Mouse (Mus musculus) cerebellum, adult 9-11 months (tissue): ENCODE data around the gene Ptges.

Experiments
- DNase-seq: peaks from one replicate; pipeline ENCODE4 v3.0.0; 2022

Ptges gene

DNA sequence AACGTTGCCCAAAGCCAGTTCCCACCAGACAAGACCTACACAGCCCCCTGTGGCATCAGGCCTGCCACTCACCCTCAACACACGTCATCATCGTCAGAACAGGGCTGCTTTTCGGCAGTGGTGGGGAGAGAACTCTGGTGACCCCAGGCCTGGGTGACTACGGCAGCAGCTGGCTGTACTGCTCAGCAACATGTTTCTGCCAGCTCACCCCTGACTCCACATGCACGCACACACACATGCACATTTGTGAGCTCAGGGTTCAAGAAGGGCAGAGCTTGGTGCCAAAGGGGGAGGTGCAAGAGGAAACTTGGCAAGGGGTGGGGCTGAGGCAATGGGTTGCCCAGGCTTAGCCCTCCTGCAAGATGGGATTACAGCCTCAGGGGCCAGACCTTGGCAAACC, 32.4 kb downstream of the Ptges start:
- no peak for DNase-seq

DNA sequence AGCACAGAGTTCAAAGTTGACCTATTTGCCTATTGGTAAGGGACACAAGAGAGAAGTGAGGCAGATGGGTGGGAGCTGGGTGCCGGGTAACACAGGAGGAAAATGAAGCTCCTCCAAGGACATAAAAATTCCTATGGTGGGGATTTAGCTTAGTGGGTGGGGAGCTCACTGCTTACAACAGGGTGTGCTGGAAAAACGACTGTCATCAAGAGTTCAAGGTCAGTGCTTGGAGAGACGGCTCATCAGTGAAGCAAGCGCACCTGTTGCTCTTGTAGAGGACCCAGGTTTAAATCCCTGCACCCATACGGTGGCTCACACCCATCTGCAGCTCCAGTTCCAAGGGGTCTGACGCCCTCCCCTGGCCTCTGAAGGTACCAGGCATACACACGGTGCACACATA, 35.7 kb downstream of the Ptges start:
- DNase-seq: no peak

DNA sequence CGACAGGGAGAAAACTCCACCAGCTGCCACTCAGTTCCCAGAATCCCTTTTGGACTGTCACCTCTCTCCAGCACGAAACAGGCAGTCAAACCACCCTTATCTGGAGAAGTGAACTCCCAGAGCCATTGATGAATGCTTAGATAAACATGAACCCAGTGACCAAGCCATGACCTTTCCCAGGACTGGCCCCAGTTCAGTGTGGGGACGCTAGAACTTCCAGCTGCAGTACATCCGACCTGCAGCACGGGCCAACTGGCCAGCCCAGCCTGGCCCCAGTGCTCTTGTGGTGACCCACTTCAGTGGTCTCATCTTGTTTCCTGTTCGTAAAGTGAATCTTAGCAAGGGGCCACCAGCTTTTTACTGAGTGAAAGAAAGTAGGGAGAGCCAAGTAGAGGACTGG, 36.3 kb downstream of the Ptges start:
- DNase-seq: no peak

DNA sequence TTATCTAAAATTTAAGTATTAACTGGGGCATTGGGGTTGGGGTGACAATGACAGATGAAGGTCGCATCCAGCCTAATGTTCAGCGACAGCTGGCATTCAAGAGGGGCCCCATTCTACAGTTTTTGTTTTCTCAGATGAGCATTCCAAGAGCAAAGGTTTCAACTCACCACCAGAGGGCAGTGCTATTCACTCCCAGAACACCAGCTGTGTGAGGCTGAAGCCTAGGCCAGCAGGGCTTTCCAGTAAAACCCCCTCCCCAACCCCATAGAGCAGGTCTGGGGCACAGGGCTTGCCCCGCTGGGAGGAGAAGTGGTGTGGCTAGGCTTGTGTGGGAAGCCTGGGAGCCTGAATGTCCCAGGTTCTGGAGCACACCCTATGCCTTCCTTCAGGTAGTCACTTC, 38.7 kb downstream of the Ptges start:
- DNase-seq: peak; percentile 20

DNA sequence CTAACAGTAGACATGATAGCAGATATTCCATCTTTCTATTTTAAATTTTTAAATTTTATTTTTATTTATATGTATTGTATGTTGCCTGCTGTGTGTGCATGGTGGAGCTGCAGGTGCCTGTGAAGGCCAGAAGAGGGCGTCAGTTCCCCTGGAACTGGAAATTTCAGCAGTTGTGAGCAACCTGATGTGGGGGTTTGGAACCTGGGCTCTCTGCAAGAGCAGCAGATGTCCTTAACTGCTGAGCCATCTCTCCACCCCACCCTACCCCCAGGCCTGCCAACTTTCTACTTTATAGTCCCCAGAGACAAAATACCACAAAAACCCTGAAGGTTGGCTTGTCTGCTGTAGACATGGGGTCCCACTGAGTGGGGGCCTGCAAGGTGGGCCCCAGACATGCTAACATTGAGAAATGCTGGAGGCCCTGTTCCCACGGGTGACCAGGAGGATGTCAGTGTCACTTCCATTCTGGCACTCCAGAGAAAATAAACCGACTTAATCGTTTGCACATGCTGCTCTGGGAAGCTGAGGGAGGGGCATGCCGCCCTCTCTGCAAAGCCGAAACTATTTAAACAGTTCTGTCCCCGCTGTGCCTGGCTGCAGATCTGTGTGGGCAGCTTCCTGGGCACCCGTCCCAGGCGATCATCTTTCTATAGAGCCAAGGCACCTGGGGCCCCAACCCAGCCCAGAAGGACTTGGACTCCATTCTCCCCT, 44.1 kb downstream of the Ptges start:
- peak; percentile 66 for DNase-seq

DNA sequence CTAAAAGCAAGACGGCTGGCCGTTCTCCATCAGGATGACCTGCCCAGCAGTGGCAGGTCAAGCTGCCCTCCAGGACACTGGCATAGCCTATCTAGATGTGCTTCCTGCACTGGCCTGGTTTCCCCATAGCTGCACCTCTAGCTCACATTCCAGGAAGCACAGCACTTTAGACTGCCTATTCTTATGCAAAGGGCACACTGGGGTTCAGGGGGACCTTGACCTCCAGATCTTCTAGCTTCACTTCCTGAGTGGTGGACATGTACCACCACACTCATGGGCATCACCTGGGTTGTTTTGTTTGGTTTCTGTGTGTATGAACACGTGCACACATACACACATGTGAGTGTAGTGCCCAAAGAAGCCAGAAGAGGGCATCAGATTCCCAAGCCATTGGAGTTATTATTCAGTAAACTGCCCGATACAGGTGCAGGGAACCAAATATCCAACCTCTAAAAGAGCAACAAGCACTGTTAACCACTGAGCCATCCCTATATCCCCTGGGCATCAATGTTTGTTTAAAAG, 44.8 kb downstream of the Ptges start:
- DNase-seq: no peak

DNA sequence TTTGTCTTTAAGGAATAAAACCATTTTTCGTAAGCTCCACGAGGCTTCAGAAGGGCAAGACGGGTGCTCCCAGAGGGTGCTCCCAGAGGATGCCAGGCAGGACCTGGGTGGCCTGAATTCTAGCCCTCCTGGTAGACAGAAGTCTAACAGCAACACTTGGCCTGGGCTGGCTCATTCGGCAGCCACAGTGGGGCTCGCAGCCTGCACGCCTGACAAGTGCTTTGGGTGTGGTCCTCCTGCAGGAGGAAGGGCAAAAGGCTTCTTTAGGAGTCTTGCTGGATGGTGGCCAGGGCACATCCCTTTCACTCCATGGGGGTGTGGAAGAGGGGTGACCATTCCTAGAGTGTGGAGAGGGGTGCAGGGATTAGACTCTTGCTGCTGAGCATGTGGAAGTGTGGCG, 48.4 kb downstream of the Ptges start:
- DNase-seq: no peak

DNA sequence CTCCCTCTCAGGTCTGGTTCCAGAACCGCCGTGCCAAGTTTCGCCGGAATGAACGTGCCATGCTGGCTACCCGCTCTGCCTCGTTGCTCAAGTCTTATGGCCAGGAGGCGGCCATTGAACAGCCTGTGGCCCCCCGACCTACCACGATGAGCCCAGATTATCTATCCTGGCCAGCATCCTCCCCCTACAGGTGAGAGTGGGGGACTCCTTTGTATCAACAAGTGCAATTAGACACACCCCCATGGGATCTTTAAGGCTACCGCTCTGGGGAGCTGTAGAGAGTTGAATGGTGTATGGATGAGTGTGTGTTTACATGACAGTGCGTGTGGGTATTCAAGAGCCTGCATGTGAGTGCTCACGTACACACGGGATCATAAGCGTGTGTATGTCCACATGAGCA, 50.2 kb downstream of the Ptges start:
- DNase-seq: no peak

DNA sequence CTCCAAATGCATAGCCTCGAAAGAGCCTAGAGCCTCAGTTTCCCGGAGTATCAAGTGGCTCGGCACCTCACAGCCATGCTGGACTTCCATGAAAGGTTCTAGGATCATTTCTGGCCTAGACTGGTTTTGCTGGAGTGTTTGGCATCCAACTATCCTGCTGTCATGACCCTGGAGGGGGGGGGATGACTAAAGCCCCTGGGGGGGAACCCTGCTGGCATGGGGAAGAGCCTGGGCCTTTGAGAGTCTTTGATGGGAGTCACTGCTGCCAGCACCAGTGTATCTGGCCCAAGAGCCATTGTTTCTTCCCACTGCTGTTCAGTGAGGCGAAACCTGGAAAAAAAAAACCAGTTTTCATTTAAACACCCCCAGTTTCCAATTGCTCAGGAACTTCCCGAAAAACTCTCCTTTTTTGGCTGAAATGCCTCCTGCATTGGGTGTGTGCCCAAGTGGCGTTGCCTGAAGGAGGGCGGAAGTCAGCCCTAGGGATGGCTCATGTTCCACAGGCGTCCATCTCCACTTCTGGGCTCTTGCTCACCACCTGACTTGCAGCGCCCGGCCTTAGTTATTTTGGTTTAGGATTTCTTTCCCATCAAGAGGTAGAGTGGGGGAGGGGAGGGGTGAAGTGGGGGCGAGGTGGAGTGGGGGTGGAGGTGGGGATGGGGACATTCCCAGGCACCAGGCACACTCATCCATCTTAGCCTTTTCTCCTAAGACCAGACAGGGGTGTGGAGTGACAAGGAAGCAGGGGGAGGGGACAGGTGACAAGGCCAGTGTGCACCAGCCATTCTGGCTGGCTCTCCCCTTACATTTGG, 53.8 kb downstream of the Ptges start:
- no peak for DNase-seq

DNA sequence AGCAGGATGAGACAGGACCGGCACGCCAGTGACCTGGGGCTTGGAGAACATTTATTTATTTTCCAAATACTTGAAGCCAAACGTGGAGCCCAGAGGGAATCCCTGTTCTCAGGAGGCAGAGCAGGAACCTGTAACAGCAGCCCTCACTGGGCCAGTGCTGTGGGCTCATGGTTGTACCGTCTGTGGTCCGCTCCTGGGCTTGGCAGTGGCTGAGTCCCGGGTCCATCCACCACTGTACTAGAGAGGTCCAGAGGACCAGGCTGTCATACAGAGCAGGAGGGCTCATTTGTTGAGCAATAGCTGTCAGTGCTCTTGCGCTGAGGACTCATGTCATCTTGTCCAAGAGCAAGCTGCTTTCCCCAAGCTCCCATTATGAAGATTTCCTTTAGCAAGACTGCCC, 54.6 kb downstream of the Ptges start:
- DNase-seq: no peak

DNA sequence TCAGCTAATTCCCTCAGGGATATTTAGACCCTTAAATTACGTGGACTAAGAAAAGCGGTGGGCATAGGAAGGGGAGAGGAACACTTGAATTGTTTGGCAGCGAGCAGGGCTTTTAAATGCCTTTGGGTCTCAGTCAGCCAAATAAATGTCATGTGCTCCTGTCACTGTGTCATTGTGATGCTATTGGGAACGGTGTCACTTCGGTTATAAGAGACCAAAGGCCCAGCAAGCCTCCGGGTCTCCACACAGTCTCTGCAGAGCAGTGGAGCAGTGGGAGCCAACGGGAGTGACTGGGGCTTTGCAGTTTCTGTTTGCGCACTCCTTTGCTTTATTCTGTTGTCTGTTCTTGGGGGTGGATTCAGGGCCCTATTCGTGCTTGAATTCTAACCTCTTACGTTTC, 55.2 kb downstream of the Ptges start:
- no peak for DNase-seq

DNA sequence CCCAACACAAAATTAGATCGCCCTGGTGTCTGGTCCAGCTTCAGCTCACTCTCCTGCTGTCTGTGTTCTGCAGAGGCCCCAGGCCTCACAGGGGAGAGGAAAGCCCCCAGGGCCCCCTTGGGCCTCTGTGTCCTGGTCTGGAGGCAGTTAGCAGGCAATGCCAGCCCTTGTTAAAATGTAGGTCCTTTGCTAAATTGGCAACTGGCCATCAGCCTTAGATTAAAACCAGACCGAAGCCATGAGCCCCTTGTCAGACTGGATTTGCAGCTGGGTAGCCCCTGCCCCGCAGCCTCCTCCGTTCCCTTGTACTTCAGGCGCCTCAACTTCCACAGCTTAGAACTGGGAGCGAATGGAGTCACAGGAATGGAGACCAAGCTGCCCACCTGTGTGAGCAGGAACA, 57.0 kb downstream of the Ptges start:
- no peak for DNase-seq

DNA sequence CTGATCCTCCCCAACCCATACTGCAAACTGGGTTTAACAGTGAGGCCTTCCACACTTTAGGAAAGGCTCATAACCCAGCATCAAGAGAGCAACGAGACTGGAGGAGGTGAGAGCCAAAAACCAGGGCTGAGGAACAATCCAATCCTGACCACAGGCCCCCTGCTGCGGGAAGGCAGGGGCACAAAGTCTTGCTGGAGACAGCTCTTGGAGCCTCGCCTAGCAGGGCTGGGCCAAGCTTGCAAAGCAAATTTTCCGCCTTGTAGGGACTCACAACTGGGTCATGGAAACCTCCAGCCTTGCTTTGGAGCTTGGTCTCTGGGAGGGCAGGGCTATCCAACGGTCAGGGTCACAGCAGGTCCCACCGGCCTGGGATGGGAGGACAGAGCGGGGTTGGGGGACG, 58.8 kb downstream of the Ptges start:
- DNase-seq: peak; percentile 31

DNA sequence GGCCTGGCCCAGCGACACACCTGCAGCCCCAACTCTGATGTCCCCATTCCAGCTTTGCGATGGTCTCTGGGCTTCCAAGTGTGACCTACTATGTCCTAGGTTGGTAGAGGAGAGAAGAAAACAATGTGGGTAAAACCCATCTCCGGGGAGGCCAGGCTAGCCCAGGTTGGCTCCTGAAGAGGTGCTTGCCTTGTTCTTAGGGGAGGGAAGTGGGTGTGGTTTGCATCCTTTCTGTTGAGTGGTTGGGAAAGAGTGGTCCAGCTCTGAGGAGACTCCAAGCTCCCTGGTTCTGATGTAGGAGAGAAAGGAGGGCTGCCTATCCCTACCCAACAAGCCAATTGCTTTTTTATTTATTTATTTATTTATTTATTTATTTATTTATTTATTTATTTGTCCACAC, 64.2 kb downstream of the Ptges start:
- DNase-seq: no peak

DNA sequence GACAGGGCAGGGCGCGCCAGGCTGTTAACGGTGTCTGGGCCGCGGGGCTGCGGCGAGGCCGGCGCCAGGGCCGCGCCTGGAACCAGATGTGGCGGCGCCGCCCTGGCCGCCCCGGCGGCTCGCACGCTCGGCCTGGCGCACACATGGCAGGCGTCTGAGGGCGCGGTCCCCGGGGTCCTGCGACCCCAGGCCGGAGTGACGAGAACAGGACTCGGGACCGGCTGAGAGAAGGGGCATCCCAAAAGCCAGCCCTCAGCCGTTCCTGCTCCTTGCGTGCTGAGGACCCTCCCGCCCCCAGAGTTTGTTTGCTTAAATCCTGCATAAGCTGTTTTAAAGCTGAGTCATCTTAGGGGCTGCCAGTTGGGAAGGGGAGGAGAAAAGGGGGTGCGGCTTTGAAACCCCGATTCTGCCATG, 64.7 kb downstream of the Ptges start:
- DNase-seq: no peak

DNA sequence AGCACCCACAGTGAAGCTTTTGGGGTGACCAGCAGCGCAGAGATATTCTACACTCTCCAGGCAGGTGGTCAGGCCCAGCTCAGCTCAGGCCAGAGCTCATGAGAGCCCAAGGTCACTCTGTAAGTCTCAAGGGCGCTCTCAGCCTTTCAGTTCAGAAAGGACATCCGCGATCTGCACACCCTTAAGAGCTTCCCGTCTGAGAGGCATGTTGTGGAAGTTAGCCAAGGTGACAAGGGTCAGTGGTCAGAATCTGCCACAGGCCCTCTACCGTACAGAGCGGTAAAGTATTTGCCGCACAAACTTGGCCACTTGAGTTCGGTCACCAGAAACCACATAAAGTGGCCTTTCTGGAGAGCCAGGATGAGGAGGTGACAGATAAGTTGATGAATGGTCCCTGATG, 66.1 kb downstream of the Ptges start:
- DNase-seq: no peak

DNA sequence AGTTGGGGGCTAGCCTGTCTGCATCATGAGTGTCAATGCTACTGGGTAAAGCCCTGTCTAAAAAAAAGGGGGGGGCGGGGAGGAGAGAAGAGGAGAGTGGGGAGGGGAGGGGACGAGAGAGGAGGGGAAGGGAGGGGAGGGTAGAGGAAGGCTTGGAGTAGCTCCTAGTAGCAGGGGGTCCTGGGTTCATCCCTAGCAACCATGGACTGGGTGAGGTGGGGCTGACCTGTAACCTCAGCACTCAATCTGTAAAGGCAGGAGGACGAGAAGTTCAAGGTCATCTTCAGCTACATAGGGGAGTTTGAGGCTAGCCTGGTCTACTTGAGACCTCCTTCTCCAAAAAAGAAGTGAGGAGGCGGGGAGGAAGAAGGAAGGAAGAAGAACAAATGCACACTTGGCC, 67.6 kb downstream of the Ptges start:
- no peak for DNase-seq

DNA sequence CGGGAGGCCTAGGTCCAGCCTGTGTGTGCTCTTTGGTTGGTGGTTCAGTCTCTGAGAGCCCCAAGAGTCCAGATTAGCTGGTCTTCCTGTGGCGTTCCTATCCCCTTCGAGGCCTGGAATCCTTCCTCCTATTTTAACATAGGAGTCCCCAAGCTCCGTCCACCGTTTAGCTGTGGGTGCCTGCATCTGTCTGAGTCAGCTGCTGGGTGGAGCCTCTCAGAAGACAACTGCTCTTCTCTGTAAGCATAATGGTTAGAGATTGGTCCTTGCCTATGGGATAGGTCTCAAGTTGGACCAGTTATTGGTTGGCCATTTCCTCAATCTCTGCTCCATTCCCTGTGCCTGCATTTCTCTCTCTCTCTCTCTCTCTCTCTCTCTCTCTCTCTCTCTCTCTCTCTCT, 69.9 kb downstream of the Ptges start:
- DNase-seq: no peak

DNA sequence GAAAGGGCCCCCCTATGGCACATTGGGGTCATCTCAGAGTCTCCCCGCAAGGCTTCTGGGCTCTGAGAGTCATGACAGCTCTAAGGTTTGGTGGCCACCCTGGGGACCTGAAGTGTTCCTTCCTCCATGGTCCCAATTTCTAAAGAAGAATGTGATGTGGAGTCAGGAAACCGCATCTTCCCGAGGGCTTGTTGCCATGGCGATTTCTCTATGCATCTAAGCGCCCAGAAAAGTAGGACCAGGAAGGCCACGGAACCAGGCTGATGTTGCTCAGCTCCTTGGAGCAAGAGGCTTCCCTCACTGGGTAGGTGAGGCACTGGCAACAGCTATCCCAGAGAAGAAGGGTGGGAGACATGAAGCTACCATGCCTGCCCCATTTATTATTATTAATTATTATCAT, 72.6 kb downstream of the Ptges start:
- DNase-seq: no peak

DNA sequence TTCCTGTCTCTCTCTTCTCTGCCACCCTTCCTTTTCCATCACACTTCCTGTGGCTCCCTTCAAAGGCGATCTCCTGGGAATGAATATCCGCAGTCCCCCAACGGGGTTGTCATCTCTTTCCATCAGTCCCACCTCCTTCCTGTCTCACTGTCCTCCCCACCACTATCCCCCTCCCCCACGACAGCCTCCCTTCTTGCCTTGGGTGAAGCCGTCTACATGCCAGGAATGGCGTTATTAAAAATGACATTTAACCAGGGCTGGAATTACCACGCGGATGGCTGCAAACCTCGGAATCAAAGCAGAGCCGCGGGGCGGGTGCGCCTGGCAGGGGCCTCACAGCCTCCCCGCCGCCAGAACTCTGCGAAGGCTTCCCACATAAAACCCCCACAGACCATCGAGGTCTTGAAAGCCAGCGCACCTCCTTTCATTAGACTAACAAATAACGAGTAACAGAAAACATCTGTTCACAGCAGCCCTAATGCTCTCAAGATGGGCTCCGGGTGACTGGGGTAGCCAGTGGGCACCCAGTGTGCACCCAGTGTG, 76.8 kb downstream of the Ptges start:
- DNase-seq: no peak

DNA sequence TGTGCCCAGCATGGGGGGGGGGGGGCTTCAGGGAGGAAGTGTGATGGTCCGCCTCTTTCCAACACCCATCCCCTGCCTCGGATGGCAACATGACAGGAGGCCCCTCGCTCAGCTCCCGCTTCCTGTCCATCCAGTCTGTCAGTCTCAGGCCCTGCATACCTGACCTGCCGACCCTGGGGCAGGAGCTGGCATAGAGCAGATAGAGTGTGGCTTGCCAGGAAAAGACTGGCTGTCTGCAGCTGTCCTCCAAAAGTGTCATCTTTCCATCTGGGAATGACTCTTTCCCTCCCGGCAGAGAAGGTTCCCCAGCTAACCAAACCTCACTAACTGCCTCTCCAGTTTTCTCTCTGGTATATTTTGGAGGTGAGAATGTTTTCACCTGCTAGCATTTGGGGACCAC, 79.1 kb downstream of the Ptges start:
- no peak for DNase-seq

DNA sequence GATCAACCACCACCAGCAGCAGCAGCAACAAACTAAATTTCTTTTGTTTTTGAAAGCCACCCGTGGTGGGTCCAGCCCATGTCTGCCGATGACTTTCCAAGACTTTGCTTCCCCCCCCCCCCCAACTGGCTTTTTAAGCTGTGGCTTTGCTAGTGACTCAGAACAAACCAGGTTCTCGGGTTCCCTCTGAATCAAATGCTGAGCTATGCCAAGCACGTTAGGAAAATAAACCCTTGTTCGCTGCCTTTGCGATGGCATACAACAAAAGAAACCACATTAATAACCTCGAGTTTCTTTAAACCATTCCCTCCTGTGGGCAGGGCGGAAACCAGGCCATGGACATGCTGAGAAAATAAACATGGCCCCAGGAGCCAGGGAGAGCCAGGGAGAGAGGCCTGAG, 81.5 kb downstream of the Ptges start:
- DNase-seq: no peak

DNA sequence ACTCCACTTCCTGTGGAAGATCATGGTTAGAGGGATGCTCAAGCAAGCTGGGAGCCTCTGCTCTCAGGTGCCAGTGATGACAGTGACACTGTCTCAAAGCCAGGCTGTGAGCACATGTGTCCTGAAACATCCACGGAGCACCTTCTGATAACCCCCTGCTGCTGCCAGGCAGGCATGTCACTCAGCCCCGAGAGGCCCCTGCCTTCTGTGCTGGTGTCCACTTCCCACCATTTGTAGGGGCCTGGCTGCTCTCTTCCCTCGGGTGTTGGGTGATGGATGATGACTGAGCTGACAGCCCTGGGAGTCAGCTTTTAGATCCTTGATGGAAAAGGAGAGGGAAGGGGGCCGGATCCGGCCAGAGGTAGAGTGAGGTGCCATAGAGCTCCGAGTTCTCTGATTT, 82.9 kb downstream of the Ptges start:
- no peak for DNase-seq

DNA sequence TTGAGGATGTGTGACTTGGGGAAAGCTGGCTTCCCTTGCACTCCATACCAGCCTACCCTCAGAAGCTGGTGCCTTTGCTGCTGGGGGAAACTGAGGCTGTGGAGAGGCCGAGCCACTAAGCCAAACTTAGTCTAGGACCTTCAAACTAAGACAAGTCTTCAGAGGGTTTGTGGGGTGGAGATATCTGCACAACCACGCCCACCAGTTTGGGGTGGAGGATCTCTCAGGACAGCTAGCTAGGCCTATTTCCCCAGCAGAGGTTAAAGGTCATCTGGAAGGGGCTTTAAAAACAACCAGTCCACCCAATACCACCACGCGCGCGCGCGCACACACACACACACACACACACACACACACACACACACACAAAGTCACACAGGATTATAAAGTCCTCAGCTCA, 83.4 kb downstream of the Ptges start:
- DNase-seq: no peak
